8 mouse cellular contexts compared by ENCODE assay signal in genomic region chr7:126695631-126696207, GRCm38 (mm10). TPM values are rescaled to one million over a fixed set of nuclear protein-coding genes. Genes with fewer than 3 reads are reported as not detected.
DNase-seq lines count a peak whose midpoint lies in the region; ATAC-seq lines count a peak whose summit lies in the region.

TSS of gene Slx1b (minus strand) at chr7:126695784.

- peak within 1 kb of the TSS; percentile 77 to 84 for H3K4me3 ChIP-seq in heart, embryonic 14.5 days (ENCODE audit: control insufficient read depth in 1 of 2, insufficient read depth in 1 of 2, low read depth in 1 of 2, low read length in 2 of 2)
- H3K4me3 ChIP-seq in liver, embryonic 13.5 days (replicated peaks): peak within 1 kb of the TSS; percentile 91
- H3K4me3 ChIP-seq in stomach, embryonic 16.5 days (replicated peaks; ENCODE audit: low read length): peak within 1 kb of the TSS; percentile 70

- H3K9ac ChIP-seq in heart, embryonic 14.5 days (ENCODE audit: low read length): peak within 1 kb of the TSS; percentile 92
- H3K9ac ChIP-seq in liver, embryonic 13.5 days: peak within 1 kb of the TSS; percentile 92
- H3K9ac ChIP-seq in stomach, embryonic 16.5 days (ENCODE audit: low read length): peak within 1 kb of the TSS; percentile 90

- DNase-seq in c-Kit-negative CD71-positive TER-119-positive erythroid progenitor cells, embryonic 14.5 days (ENCODE audit: low read depth, low spot score): peak; percentile 91
- DNase-seq in fibroblast of lung, adult 2 months (ENCODE audit: low read depth): peak; percentile 97
- peak; percentile 97 for DNase-seq in kidney, postnatal 14 days
- peak; percentile 94 for DNase-seq in liver, embryonic 13.5 days
- peak; percentile 95 for DNase-seq in neural tube, embryonic 10.5 days (ENCODE audit: extremely low spot score, low spot score)

- WGBS in heart, embryonic 14.5 days: under 1% methylated on average over 40 of the region's 40 CpGs
- WGBS in liver, embryonic 13.5 days (ENCODE audit: insufficient replicate concordance): under 1% methylated on average over 40 of the region's 40 CpGs
- under 1% methylated on average over 40 of the region's 40 CpGs for whole genome bisulfite sequencing in stomach, embryonic 16.5 days

- H3K27me3 ChIP-seq in heart, embryonic 14.5 days (ENCODE audit: control insufficient read depth, insufficient read depth, low read length): no peaks in the 10 kb centered on the region
- H3K27me3 ChIP-seq in liver, embryonic 13.5 days: no peaks in the 10 kb centered on the region
- no peaks in the 10 kb centered on the region for H3K27me3 ChIP-seq in stomach, embryonic 16.5 days (ENCODE audit: control insufficient read depth, insufficient read depth, low read length)

- peaks cover 10 to 15% of the 10 kb centered on the region in 2 experiments for H3K4me1 ChIP-seq in heart, embryonic 14.5 days (ENCODE audit: control insufficient read depth in 2 of 2, insufficient read depth in 2 of 2, low read length in 2 of 2)
- H3K4me1 ChIP-seq in liver, embryonic 13.5 days (replicated peaks): peaks cover 54% of the 10 kb centered on the region
- peaks cover 14% of the 10 kb centered on the region for H3K4me1 ChIP-seq in stomach, embryonic 16.5 days (ENCODE audit: control insufficient read depth, insufficient read depth, low read length)

- peaks cover 21% of the 10 kb centered on the region for H3K36me3 ChIP-seq in heart, embryonic 14.5 days (ENCODE audit: control insufficient read depth, insufficient read depth, low read length)
- peaks cover 54% of the 10 kb centered on the region for H3K36me3 ChIP-seq in liver, embryonic 13.5 days
- H3K36me3 ChIP-seq in stomach, embryonic 16.5 days (ENCODE audit: control insufficient read depth, insufficient read depth, low read length): peaks cover 12% of the 10 kb centered on the region; the same call in 1 of the 2 replicates

- no peaks in the 10 kb centered on the region for H3K9me3 ChIP-seq in heart, embryonic 14.5 days (ENCODE audit: control insufficient read depth, low read length)
- H3K9me3 ChIP-seq in liver, embryonic 13.5 days (replicated peaks): no peaks in the 10 kb centered on the region
- H3K9me3 ChIP-seq in stomach, embryonic 16.5 days (replicated peaks; ENCODE audit: control insufficient read depth, low read length): no peaks in the 10 kb centered on the region

- peak within 1 kb of the TSS; percentile 87 for H3K4me2 ChIP-seq in heart, embryonic 14.5 days (ENCODE audit: low read length)
- peak within 1 kb of the TSS; percentile 97 for H3K4me2 ChIP-seq in liver, embryonic 13.5 days
- peak within 1 kb of the TSS; percentile 91 for H3K4me2 ChIP-seq in stomach, embryonic 16.5 days (ENCODE audit: low read depth, low read length)

- peak; percentile 85 for ATAC-seq in CD4-positive, CD25-positive, alpha-beta regulatory T cell, adult 4 months
- peak; percentile 97 for ATAC-seq in heart, embryonic 14.5 days (ENCODE audit: insufficient number of reproducible peaks, insufficient read depth, low FRiP score, low read depth)
- ATAC-seq in liver, embryonic 13.5 days (ENCODE audit: low read depth): peak; percentile 96
- ATAC-seq in stomach, embryonic 16.5 days (ENCODE audit: insufficient read depth, low FRiP score): peak; percentile 96

- peak within 1 kb of the TSS; percentile 93 to 97 for H3K27ac ChIP-seq in heart, embryonic 14.5 days (replicated peaks in 1 of 2; ENCODE audit: control insufficient read depth in 1 of 2, insufficient read depth in 1 of 2, low read depth in 2 of 2, low read length in 2 of 2)
- peak within 1 kb of the TSS; percentile 90 for H3K27ac ChIP-seq in liver, embryonic 13.5 days
- H3K27ac ChIP-seq in stomach, embryonic 16.5 days (ENCODE audit: low read length): peak within 1 kb of the TSS; percentile 96

RNA-seq across cellular contexts. Expression of gene Slx1b, which starts in this region (rescaled TPM):
- 10 to 100 TPM; 10.6 to 21.4 TPM for polyA plus RNA-seq in CD4-positive, CD25-positive, alpha-beta regulatory T cell, adult 4 months (2017; shearing (Covaris generic))
- polyA plus RNA-seq in heart, embryonic 14.5 days (2014; fragmentation: Nextera tagmentation; extraction: Ambion mirVana): 4.6 and 5.5 TPM in 2 replicates
- polyA plus RNA-seq in liver, embryonic 13.5 days (2015; fragmentation: Nextera tagmentation; extraction: Ambion mirVana): 3.6 and 4.2 TPM in 2 replicates
- polyA plus RNA-seq in stomach, embryonic 16.5 days (2015; fragmentation: Nextera tagmentation; extraction: Ambion mirVana): 9.0 and 9.5 TPM in 2 replicates

Comparison
In these comparisons a context has a peak if more than half of its experiments do, and no peak if none do; other contexts are left out.
1. Peak in every context shown above with its lines: DNase-seq, ATAC-seq, H3K4me3 ChIP-seq and H3K27ac ChIP-seq.